Mouse (Mus musculus): ENCODE results near the gene Gm47955. TPM values are rescaled to one million over a fixed set of nuclear protein-coding genes. Genes with fewer than 3 reads are reported as not detected.

The Gm47955 gene
- polyA plus RNA-seq, 1 experiment, result not detected

DNA sequence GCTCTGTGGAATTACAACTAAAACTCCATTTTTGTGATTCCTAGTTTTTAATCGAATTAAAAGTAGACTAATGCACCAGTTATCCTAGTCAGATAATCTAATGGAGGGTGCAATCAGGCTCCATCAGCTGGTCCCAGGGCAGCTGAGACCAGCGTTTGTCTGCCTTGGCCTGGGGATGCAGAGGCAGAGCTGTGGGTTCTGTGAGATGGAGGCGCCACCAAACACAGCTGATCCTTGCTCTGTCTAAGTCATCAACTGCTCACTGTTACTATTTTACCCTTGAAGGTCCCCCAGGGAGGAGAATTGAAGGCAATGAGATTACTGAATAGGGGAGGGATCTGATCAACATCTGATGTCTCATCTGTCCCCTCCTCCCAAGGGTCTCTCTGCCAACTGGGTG lies 6.3 kb downstream of the Gm47955 start:
- Histone ChIP-seq H3K4me3 (no peak overlapping the region), H3K79me2 (ENCODE audit: control insufficient read depth, insufficient read depth) (no peaks in the 10 kb centered on the region), H3K4me2 (ENCODE audit: low read depth) (no peak overlapping the region), H3ac (ENCODE audit: control insufficient read depth, insufficient read length) (no peak overlapping the region), H3K27me3 (ENCODE audit: control insufficient read depth, insufficient read depth, insufficient read length) (no peaks in the 10 kb centered on the region), H3K36me3 (ENCODE audit: control insufficient read depth, insufficient read depth) (no peaks in the 10 kb centered on the region)
- TF ChIP-seq TCF12 (IDR thresholded peaks at IDR 0.05; ENCODE audit: insufficient read depth, poor library complexity, severe bottlenecking) (no peak), REST (IDR thresholded peaks at IDR 0.05; ENCODE audit: insufficient read depth, insufficient read length) (no peak)

GRCm38 (mm10) chr1:82972046-82972445 lies 12.0 kb downstream of the Gm47955 start:
- Histone ChIP-seq H3K4me3 (no peak overlapping the region), H3K79me2 (ENCODE audit: control insufficient read depth, insufficient read depth) (no peaks in the 10 kb centered on the region), H3K4me2 (ENCODE audit: low read depth) (no peak overlapping the region), H3K27me3 (ENCODE audit: control insufficient read depth, insufficient read depth, insufficient read length) (no peaks in the 10 kb centered on the region), H3ac (ENCODE audit: control insufficient read depth, insufficient read length) (no peak overlapping the region), H3K36me3 (ENCODE audit: control insufficient read depth, insufficient read depth) (no peaks in the 10 kb centered on the region)
- TF ChIP-seq E2F4 (IDR thresholded peaks at IDR 0.05; ENCODE audit: insufficient read depth), result no peak
- no peak for TF ChIP-seq CEBPB (IDR thresholded peaks at IDR 0.05; ENCODE audit: insufficient read depth, poor library complexity, severe bottlenecking)
- no peak for TF ChIP-seq MAX (IDR thresholded peaks at IDR 0.05; ENCODE audit: low read depth)
- TF ChIP-seq MYOG (IDR thresholded peaks at IDR 0.05; ENCODE audit: control insufficient read depth in 1 of 3, insufficient read depth in 1 of 3, insufficient read length in 2 of 3, low read depth in 2 of 3), result no peak
- TF ChIP-seq TCF3 (IDR thresholded peaks at IDR 0.05; ENCODE audit: insufficient read length, low read depth), result no peak
- TF ChIP-seq MYOD1 (IDR thresholded peaks at IDR 0.05; ENCODE audit: control insufficient read depth in 1 of 3, insufficient read length in 2 of 3, low read depth in 2 of 3), result no peak
- TF ChIP-seq USF1 (IDR thresholded peaks at IDR 0.05; ENCODE audit: low read depth), result no peak
- no peak for TF ChIP-seq POLR2AphosphoS2 (IDR thresholded peaks at IDR 0.05; ENCODE audit: insufficient read length, low read depth)
- TF ChIP-seq POLR2A (IDR thresholded peaks at IDR 0.05; ENCODE audit: insufficient read length, low read depth), result no peak
- TF ChIP-seq TCF12 (IDR thresholded peaks at IDR 0.05; ENCODE audit: insufficient read depth, poor library complexity, severe bottlenecking), result no peak
- TF ChIP-seq SRF (IDR thresholded peaks at IDR 0.05; ENCODE audit: control insufficient read depth, insufficient read length, low read depth), result no peak
- no peak for TF ChIP-seq REST (IDR thresholded peaks at IDR 0.05; ENCODE audit: insufficient read depth, insufficient read length)

DNA sequence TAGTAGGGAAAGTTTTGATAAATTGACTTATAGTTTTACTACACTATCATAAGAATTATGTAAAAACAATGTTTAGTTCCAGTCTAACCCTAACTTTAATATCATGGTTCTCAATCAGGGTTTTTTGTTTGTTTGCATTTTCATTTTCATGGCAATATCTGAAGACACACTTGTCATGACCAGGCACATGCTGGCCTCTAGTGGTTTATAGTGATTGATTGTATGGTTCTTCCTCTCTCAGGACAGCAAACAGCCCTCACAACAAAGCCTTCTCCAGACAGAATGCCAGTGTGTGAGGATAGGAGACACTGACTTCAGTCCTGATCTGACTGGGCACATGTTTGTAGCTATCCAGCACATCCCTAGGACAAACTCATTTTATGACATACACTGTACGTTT lies 13.2 kb downstream of the Gm47955 start:
- Histone ChIP-seq H3K36me3 (ENCODE audit: control insufficient read depth, insufficient read depth) (no peaks in the 10 kb centered on the region), H3K4me2 (ENCODE audit: low read depth) (no peak overlapping the region), H3K79me2 (ENCODE audit: control insufficient read depth, insufficient read depth) (no peaks in the 10 kb centered on the region), H3K4me3 (no peak overlapping the region), H3K27me3 (ENCODE audit: control insufficient read depth, insufficient read depth, insufficient read length) (no peaks in the 10 kb centered on the region), H3ac (ENCODE audit: control insufficient read depth, insufficient read length) (no peak overlapping the region)
- no peak for TF ChIP-seq MAX (IDR thresholded peaks at IDR 0.05; ENCODE audit: low read depth)

DNA sequence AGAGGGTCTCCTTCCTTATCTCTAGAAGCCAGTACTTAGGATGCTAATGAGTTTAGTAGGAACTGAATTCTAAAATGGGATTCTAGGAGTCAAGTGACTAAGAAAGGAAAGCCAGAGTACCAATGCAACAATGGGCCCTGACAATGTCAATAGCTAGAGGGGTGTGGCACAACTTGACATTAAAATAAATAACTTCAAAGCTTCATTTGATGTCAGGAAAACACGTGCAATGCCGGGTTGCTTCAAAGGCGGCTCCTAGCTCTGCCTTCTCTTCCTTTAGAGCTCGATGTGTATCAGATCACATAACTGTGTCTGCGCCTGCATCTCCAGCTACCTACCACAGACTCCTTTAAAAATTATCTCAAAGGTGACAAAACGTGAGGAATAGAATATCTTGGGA lies 13.8 kb downstream of the Gm47955 start:
- no peaks in the 10 kb centered on the region for H3K79me2 ChIP-seq (ENCODE audit: control insufficient read depth, insufficient read depth)
- H3K4me3 ChIP-seq, result no peak overlapping the region
- H3K4me2 ChIP-seq (ENCODE audit: low read depth), result no peak overlapping the region
- H3K36me3 ChIP-seq (ENCODE audit: control insufficient read depth, insufficient read depth), result no peaks in the 10 kb centered on the region
- no peak overlapping the region for H3ac ChIP-seq (ENCODE audit: control insufficient read depth, insufficient read length)
- TF ChIP-seq E2F4 (IDR thresholded peaks at IDR 0.05; ENCODE audit: insufficient read depth), result no peak
- TF ChIP-seq MYOD1 (IDR thresholded peaks at IDR 0.05; ENCODE audit: control insufficient read depth in 1 of 3, insufficient read length in 2 of 3, low read depth in 2 of 3), result no peak
- TF ChIP-seq MYOG (IDR thresholded peaks at IDR 0.05; ENCODE audit: control insufficient read depth in 1 of 3, insufficient read depth in 1 of 3, insufficient read length in 2 of 3, low read depth in 2 of 3), result no peak
- no peak for TF ChIP-seq CEBPB (IDR thresholded peaks at IDR 0.05; ENCODE audit: insufficient read depth, poor library complexity, severe bottlenecking)
- TF ChIP-seq MAX (IDR thresholded peaks at IDR 0.05; ENCODE audit: low read depth), result no peak
- TF ChIP-seq USF1 (IDR thresholded peaks at IDR 0.05; ENCODE audit: low read depth), result no peak
- TF ChIP-seq POLR2A (IDR thresholded peaks at IDR 0.05; ENCODE audit: insufficient read length, low read depth), result no peak
- no peak for TF ChIP-seq REST (IDR thresholded peaks at IDR 0.05; ENCODE audit: insufficient read depth, insufficient read length)
- no peaks in the 10 kb centered on the region for H3K27me3 ChIP-seq (ENCODE audit: control insufficient read depth, insufficient read depth, insufficient read length)

DNA sequence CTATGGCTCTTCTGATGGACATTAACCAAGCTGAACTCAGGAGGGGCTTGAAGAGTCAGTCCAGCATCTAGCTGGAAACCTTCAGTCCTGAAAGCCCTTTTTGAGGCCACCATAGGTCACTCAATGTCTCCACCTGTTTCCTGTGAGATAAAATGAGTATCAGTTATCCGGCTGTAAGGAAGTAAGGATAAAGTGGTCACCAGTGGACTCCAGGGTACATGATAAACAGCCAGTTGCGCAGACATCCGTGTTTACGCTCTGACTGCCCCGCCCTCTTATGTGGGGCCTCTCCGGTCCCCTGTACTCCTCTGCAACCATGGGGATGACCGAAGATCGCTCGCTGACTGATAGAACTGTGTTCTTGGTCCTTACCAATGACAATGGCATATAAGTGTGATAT lies 14.3 kb downstream of the Gm47955 start:
- no peaks in the 10 kb centered on the region for H3K36me3 ChIP-seq (ENCODE audit: control insufficient read depth, insufficient read depth)
- no peak for TF ChIP-seq MYOG (IDR thresholded peaks at IDR 0.05; ENCODE audit: control insufficient read depth in 1 of 3, insufficient read depth in 1 of 3, insufficient read length in 2 of 3, low read depth in 2 of 3)
- no peak for TF ChIP-seq TCF12 (IDR thresholded peaks at IDR 0.05; ENCODE audit: insufficient read depth, poor library complexity, severe bottlenecking)
- TF ChIP-seq E2F4 (IDR thresholded peaks at IDR 0.05; ENCODE audit: insufficient read depth), result no peak
- H3K4me2 ChIP-seq (ENCODE audit: low read depth), result no peak overlapping the region
- H3K79me2 ChIP-seq (ENCODE audit: control insufficient read depth, insufficient read depth), result no peaks in the 10 kb centered on the region
- no peaks in the 10 kb centered on the region for H3K27me3 ChIP-seq (ENCODE audit: control insufficient read depth, insufficient read depth, insufficient read length)
- H3ac ChIP-seq (ENCODE audit: control insufficient read depth, insufficient read length), result no peak overlapping the region
- H3K4me3 ChIP-seq, result no peak overlapping the region

GRCm38 (mm10) chr1:82975750-82976149 lies 15.7 kb downstream of the Gm47955 start:
- Histone ChIP-seq H3K4me2 (ENCODE audit: low read depth) (no peak overlapping the region), H3K36me3 (ENCODE audit: control insufficient read depth, insufficient read depth) (no peaks in the 10 kb centered on the region), H3K79me2 (ENCODE audit: control insufficient read depth, insufficient read depth) (no peaks in the 10 kb centered on the region), H3K27me3 (ENCODE audit: control insufficient read depth, insufficient read depth, insufficient read length) (no peaks in the 10 kb centered on the region), H3ac (ENCODE audit: control insufficient read depth, insufficient read length) (no peak overlapping the region), H3K4me3 (no peak overlapping the region)
- TF ChIP-seq USF1 (IDR thresholded peaks at IDR 0.05; ENCODE audit: low read depth) (no peak), MYOG (IDR thresholded peaks at IDR 0.05; ENCODE audit: control insufficient read depth in 1 of 3, insufficient read depth in 1 of 3, insufficient read length in 2 of 3, low read depth in 2 of 3) (no peak), POLR2A (IDR thresholded peaks at IDR 0.05; ENCODE audit: insufficient read length, low read depth) (no peak)

All from myocyte (in vitro differentiated cells).